Mouse (Mus musculus): ENCODE measurements at regions not wholly inside any gene's neighbourhood (a gene's known extent, or its start where the extent isn't known, plus 50 kb on each side); places are given as distances from the start of the nearest gene placed in this dataset.

DNA sequence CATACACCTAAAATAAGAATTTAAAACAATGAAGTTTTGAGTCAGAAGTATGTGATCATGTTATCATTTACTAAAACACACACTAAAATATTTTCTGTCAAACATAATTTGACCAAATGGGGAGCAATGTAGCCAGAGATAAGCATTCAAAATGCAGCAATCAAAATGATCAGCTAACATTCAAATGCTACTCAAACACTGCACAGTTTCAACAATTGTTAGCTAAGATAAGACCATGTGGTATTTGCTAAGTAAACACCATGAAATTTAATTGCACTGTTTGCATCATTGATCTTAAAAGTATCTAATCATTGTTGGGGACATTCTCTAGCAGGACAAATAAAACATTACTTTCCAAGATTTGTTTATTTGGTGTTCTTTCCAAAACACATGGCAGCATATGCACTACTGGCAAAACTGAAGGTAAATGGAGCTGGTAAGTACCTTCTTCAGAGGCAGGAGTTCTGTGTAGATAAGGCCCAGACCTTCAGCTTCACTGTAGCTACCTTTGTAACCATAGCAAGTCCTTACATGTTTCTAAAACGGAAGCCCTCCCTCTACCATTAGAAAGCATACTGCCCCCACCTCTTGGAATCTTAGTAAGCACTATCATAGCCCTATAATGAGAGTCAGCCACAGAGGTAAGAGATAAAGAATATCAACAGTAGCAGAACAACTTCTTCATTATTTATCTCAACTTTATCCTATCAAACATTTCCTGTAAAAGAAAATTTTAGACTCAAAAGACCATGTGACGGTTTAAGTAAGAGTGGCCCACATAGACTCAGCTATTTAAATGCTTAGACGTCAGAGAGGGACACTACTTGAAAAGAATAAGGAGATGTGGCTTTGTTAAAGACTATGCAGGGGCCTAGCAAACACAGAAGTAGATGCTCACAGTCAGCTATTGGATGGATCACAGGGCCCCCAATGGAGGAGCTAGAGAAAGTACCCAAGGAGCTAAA lies 116.3 kb upstream of the Irak1bp1 start:
- in situ Hi-C loops (cut with MboI, MseI) = no loop called here

DNA sequence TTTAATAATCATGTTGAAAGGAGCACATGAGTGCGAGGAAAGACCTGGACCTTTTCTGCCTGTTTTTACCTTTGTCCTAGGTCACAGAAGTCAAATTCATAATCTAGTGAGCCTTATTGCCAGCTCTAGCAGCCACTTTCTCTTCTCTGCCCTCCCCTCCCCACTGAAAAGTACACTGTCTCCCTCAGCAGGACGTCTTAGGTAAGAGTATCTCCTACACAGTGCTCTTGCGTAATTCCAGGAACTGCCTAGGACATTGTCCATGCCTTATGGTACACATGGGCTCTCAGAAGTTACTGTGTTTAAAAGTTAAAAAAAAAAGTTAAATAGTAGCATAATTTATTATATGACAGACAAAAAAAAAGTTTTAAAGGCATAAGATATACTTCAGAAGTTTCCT lies 100.7 kb upstream of the Irak1bp1 start:
- in situ Hi-C loops (cut with MboI, MseI) = loop anchor here (25.0 kb wide), 1 partner anchor 1316 kb away; no protein-coding TSS in a partner anchor

DNA sequence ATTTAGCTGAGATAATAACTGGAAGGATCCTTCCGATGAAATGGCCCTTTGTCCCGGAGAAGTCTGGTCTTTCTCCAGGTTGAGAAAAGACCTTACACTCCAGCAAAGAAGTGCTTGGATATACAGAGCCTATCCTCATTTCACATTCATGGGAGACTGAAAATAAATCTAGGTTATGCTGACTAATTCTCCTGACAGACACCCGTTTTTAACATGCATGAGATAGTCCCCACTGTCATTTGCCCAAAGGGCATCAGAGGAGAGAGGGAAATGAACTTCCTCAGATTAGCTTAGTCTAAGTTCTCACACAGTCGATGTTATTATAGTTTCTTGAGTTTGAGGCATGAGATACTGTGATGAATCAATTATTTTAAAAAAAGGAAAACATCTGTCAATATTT lies 99.7 kb upstream of the Irak1bp1 start:
- in situ Hi-C loops (cut with MboI, MseI) = loop anchor here (25.0 kb wide), 1 partner anchor 1317 kb away; no protein-coding TSS in a partner anchor

DNA sequence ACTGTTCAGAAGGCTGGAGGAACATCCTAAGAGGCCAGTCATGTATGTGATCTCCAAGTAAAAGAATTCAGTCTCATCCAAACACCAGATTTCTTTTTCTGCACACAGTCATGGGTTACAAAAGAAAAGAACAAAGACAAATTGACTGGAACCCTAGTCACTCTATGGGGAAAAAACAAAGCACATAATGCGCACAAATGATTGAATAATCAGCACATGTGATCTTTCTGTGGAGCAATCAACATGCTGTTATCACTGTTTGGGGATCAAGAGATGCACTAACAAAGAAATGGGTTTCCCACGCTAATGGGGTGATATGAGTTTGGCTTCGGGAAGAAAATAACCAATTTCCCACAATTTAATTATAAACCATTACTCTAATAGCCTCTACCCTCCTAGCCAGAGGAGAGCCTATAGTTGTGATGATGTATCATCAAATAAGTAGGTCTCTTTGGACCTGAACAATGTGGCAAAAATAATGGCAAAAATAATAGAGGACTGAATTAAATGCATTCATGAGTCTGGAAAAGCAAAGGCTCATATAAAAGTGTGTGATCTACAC lies 96.2 kb upstream of the Irak1bp1 start:
- in situ Hi-C loops (cut with MboI, MseI) = loop anchor here (25.0 kb wide), 1 partner anchor 1321 kb away; no protein-coding TSS in a partner anchor

DNA sequence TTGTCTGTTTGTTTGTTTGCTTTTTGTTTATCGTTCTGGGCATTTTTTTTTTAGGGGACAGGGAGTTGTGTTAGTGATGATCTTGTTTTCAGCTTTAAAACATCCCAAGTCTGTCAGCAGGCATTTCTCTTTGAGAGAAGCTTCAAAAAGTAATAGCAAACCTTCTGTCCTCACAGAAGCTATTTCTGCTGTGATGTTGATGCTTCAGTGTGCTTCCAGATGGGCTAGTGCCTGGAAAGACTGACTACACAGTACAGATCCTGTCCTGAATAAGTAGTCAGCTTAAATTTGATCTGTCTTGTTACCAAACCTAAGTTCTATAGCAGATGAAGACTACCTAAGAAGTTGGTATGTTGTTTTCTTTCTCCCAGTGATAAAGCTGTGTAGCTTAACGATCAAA lies 94.4 kb upstream of the Irak1bp1 start:
- in situ Hi-C loops (cut with MboI, MseI) = loop anchor here (25.0 kb wide), 1 partner anchor 1323 kb away; no protein-coding TSS in a partner anchor

DNA sequence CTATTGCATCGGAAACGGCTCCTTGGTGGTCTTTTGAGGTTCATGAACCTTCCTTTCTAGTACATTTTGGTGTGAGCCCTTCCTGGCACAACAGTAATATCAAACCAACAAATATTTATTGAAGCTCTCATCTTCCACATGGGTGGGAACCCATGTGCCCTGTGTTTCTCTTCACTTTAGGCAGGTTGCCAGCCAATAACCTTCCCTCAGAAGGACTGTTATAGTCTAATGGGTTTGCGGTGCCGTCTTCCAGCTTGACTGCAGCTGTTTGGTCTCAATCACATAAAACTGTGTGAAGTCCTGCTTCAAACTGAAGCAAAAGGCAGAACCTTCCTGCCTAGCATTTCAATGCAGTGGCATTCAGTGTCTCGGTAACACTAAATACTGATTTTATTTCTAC lies 69.4 kb upstream of the Irak1bp1 start:
- in situ Hi-C loops (cut with MboI, MseI) = no loop called here

DNA sequence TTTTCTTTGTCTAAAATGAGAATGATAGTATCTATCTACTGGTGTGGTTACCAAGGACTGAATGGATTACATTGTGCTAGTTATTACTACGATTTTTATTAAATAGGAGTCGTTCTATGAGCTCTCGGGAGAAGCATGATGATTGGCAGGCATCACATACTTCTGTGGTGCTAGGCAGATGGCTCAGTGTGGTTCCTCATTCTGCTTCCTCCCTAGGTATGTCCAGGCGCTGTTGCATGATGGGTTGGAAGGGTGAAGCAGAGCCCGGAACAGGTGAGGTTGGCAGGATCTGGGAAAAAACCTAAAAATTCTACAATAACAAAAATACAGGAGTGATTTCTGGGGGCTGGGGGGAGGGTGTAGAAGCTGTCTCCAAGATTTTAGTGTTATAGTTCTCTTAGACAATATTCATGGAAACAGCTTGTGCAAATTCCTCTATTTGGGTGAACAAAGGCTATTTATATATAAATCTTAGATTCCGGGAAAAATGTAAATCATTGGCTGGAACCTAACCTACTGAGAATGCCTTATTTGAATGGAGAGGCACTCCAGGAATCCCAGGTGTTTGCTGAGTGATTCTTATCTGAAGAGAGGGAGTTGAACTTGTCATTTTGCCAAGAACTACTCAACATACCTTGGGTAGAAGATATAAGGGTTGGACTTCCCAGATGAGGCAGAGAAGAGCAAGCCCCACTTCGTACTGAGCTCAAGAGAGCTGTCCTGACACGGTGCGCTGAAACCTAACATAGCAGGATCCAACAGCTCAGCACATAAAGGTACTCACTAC lies 68.5 kb upstream of the Irak1bp1 start:
- in situ Hi-C loops (cut with MboI, MseI) = no loop called here

DNA sequence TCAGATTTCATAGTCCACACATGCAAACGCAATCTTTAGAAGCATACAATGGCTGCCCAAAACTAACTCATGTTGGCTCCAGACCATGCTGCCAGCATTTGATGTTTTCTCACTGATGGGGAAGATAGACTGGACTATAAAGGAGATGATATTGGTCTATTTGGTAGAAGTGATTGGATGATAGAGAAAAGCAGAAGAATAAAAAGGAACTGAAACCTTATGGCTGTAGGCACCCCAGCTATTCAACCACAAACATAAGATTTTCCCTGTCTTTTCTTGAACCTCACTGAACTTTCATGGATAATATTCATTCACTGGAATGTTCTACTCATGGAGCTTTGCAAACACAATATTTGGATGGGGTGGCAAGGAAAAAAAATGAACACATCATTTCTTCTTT lies 65.7 kb upstream of the Irak1bp1 start:
- in situ Hi-C loops (cut with MboI, MseI) = no loop called here

Measured in T-helper 2 cell (primary cell).